Mouse (Mus musculus): Measurements from ENCODE around the gene Ift140.

DNA sequence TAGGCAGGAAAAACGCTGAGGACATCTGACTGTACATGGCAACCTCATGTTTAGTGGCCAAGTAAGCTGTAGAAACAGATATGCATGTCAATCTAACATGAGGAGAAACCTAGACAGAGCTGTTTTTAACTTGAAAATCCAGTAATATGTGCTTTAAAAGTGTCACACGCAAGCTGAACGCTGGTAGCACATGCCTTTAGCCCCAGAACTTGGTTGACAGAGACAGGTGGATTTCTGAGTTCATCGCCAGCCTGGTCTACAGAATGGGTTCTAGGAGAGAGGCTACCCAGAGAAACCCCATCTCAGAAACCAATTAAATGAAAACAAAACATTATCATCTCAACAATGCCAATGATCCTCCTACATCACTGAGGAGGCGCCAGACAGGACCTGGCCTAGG, 95.3 kb downstream of the Ift140 start:
- TF ChIP-seq CTCF (conservative IDR thresholded peaks at IDR 0.05; ENCODE audit: low read length) (no peak), POU5F1 (IDR thresholded peaks at IDR 0.05; ENCODE audit: borderline replicate concordance, low read length) (no peak), NANOG (IDR thresholded peaks at IDR 0.05; ENCODE audit: borderline replicate concordance, low read length) (no peak)
